Mouse (Mus musculus) skeletal muscle tissue, adult 2 months (tissue): ENCODE data around the gene Bola2.
A peak's percentile ranks its signal among the peaks of the same experiment; 100 is the strongest.
"Not testable (repeated sequence)": the region's sequence is repeated elsewhere in the genome, so short reads cannot be mapped to it uniquely, and the experiment has no call there.

Source experiments
- DNase-seq: peaks from one replicate; pipeline ENCODE4 v3.0.0-alpha.2; 2012; ENCODE audit warnings: low read depth, low spot score

The Bola2 gene

GRCm38 (mm10) chr7:126708175-126708952 is 13.2 kb downstream of the Bola2 start:
- no peak for DNase-seq

- DNase-seq, result no peak
These were observed 15.1 kb downstream of the Bola2 start for GRCm38 (mm10) chr7:126710266-126710665.

- no peak for DNase-seq
These were observed 16.7 kb downstream of the Bola2 start for GRCm38 (mm10) chr7:126711910-126712309.

GRCm38 (mm10) chr7:126715679-126716078 is 20.5 kb downstream of the Bola2 start:
- DNase-seq, result no peak

- DNase-seq, result no peak
These were observed 22.4 kb downstream of the Bola2 start for GRCm38 (mm10) chr7:126717566-126717965.

GRCm38 (mm10) chr7:126718787-126719337 is 23.7 kb downstream of the Bola2 start:
- DNase-seq, result no peak

- DNase-seq, result no peak
These were observed 26.4 kb downstream of the Bola2 start for GRCm38 (mm10) chr7:126721635-126722034.

- DNase-seq, result no peak
These were observed 29.9 kb downstream of the Bola2 start for GRCm38 (mm10) chr7:126725077-126725476.

GRCm38 (mm10) chr7:126725667-126726066 is 30.5 kb downstream of the Bola2 start:
- no peak for DNase-seq

- DNase-seq, result not testable (repeated sequence)
These were observed 35.1 kb downstream of the Bola2 start for GRCm38 (mm10) chr7:126730256-126730789.

- no peak for DNase-seq
These were observed 40.9 kb downstream of the Bola2 start for GRCm38 (mm10) chr7:126736122-126736521.

- DNase-seq, result no peak
These were observed 44.4 kb downstream of the Bola2 start for GRCm38 (mm10) chr7:126739551-126739950.

- no peak for DNase-seq
These were observed 45.0 kb downstream of the Bola2 start for GRCm38 (mm10) chr7:126740132-126740735.

- DNase-seq, result no peak
These were observed 45.8 kb downstream of the Bola2 start for GRCm38 (mm10) chr7:126740977-126741376.

- DNase-seq, result no peak
These were observed 46.3 kb downstream of the Bola2 start for GRCm38 (mm10) chr7:126741452-126741851.

GRCm38 (mm10) chr7:126741964-126742482 is 46.8 kb downstream of the Bola2 start:
- no peak for DNase-seq

- peak; percentile 52 for DNase-seq
These were observed 50.9 kb downstream of the Bola2 start for GRCm38 (mm10) chr7:126746066-126746465.

- no peak for DNase-seq
These were observed 51.6 kb downstream of the Bola2 start for GRCm38 (mm10) chr7:126746798-126747197.

GRCm38 (mm10) chr7:126748824-126749223 is 53.6 kb downstream of the Bola2 start:
- DNase-seq, result no peak
